Mouse (Mus musculus): ENCODE measurements around the gene Tpgs1. TPM values are rescaled to one million over a fixed set of nuclear protein-coding genes. Genes with fewer than 3 reads are reported as not detected.

The Tpgs1 gene
- polyA plus RNA-seq, 1 experiment: 29.1 TPM

GRCm38 (mm10) chr10:79712499-79713126 is 43.4 kb downstream of the Tpgs1 start:
- peak; percentile 65 for DNase-seq (ENCODE audit: low spot score)

GRCm38 (mm10) chr10:79713163-79713562 is 44.0 kb downstream of the Tpgs1 start:
- no peak for DNase-seq (ENCODE audit: low spot score)

- no peak for DNase-seq (ENCODE audit: low spot score)
Measured at GRCm38 (mm10) chr10:79714996-79715395, 45.8 kb downstream of the Tpgs1 start.

- no peak for DNase-seq (ENCODE audit: low spot score)
Measured at GRCm38 (mm10) chr10:79716254-79716987, 47.3 kb downstream of the Tpgs1 start, which contains the start of gene Hcn2. Hcn2 (plus strand) TSS chr10:79716634.

- peak; percentile 27 for DNase-seq (ENCODE audit: low spot score)
Measured at GRCm38 (mm10) chr10:79716988-79717355, 47.8 kb downstream of the Tpgs1 start.

GRCm38 (mm10) chr10:79717640-79718357 is 48.6 kb downstream of the Tpgs1 start:
- peak; percentile 45 for DNase-seq (ENCODE audit: low spot score)

DNA sequence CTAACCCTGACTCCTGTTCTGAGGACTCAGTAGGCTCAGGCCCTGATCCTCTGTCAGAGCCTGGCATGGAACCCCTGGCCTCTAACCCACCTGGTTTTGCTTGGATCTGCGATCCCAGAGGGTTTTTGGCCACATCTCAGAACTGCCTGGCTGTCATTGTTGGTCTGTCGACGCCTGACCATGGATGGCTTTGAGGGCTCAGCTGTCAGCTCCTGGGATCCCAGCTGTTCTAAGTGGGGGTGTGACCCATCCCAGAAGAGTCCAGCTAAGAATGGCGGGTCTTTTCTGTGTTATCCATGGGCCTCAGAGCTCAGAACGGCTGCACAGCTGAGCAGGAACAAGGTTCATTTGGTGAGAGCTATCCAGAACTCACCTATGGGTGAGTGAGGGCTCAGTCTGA is 51.9 kb downstream of the Tpgs1 start:
- no peak for DNase-seq (ENCODE audit: low spot score)

DNA sequence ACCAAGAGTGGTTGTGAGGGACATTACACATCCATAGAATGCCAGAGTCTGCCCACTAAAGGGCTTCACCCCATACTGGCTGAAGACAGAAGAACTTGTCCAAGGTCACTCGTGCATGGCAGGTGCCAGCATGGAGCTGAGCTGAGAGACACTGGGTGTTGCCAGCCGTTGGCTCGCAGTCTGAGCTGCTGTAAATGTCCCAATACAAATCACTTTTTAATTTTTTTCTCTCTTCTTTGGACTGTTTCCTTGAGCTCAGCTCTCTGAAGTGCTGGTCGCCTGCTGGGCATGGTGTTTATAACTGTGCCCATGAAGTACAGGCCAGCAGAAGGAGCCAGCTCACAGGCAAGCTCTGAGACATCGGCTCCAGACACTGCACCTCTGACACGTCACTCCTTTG is 53.9 kb downstream of the Tpgs1 start:
- no peak for DNase-seq (ENCODE audit: low spot score)

DNA sequence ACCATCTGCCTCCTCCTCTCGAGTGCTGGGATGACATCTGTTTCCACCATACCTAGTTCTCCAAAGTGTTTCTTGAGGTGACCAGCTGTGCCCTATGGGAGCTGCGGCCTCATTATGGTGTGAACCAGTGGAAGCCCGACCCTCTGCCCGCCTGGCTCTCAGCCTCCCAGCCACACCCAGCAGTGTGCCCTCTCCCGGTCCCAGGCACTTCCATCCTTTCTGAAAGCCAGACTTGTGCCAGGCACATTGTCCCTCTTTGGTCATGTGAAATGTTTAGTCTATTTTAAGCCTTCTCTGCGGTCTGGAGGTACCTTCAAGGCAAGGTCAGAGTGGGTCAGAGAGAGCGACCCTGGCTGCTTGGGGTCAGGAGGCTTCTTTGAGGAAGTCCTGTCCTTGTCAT is 54.5 kb downstream of the Tpgs1 start:
- no peak for DNase-seq (ENCODE audit: low spot score)

Other genes with a start within 250 kb of the Tpgs1 start
- not detected in 2 replicates for gene Vmn2r83, start 200.6 kb upstream of the Tpgs1 start, polyA plus RNA-seq (2012; rRNA removed)
- 21.5 and 29.1 TPM in 2 replicates for gene Plpp2, start 135.6 kb upstream of the Tpgs1 start, polyA plus RNA-seq (2012; rRNA removed)
- 54.3 and 59.5 TPM in 2 replicates for gene Mier2, start 114.2 kb upstream of the Tpgs1 start, polyA plus RNA-seq (2012; rRNA removed)
- gene Theg, start 82.0 kb upstream of the Tpgs1 start, polyA plus RNA-seq (2012; rRNA removed): not detected in 2 replicates
- 0.04 and 0.06 TPM in 2 replicates for gene C2cd4c, start 55.3 kb upstream of the Tpgs1 start, polyA plus RNA-seq (2012; rRNA removed)
- 7.4 and 7.6 TPM in 2 replicates for gene Shc2, start 31.5 kb upstream of the Tpgs1 start, polyA plus RNA-seq (2012; rRNA removed)
- not detected in 2 replicates for gene Odf3l2, start 23.6 kb upstream of the Tpgs1 start, polyA plus RNA-seq (2012; rRNA removed)
- not detected in 2 replicates for gene Madcam1, start 4.8 kb upstream of the Tpgs1 start, polyA plus RNA-seq (2012; rRNA removed)
- 60.6 and 70.0 TPM in 2 replicates for gene Cdc34, start 12.8 kb downstream of the Tpgs1 start, polyA plus RNA-seq (2012; rRNA removed)
- gene Gzmm, start 19.7 kb downstream of the Tpgs1 start, polyA plus RNA-seq (2012; rRNA removed): 1.1 and 1.4 TPM in 2 replicates
- 614 and 631 TPM in 2 replicates for gene Bsg, start 35.1 kb downstream of the Tpgs1 start, polyA plus RNA-seq (2012; rRNA removed)
- gene Hcn2, start 47.3 kb downstream of the Tpgs1 start, polyA plus RNA-seq (2012; rRNA removed): 0.96 and 1.5 TPM in 2 replicates
- gene Polrmt, start 77.2 kb downstream of the Tpgs1 start, polyA plus RNA-seq (2012; rRNA removed): 28.5 and 31.7 TPM in 2 replicates
- gene Fgf22, start 85.7 kb downstream of the Tpgs1 start, polyA plus RNA-seq (2012; rRNA removed): 0.04 and 0.06 TPM in 2 replicates
- 54.5 and 59.4 TPM in 2 replicates for gene Rnf126, start 97.6 kb downstream of the Tpgs1 start, polyA plus RNA-seq (2012; rRNA removed)
- 41.4 and 44.3 TPM in 2 replicates for gene Fstl3, start 107.9 kb downstream of the Tpgs1 start, polyA plus RNA-seq (2012; rRNA removed)
- gene Prss57, start 121.6 kb downstream of the Tpgs1 start, polyA plus RNA-seq (2012; rRNA removed): 0.47 and 0.49 TPM in 2 replicates
- 52.6 and 77.5 TPM in 2 replicates for gene Palm, start 124.2 kb downstream of the Tpgs1 start, polyA plus RNA-seq (2012; rRNA removed)
- gene Misp, start 151.6 kb downstream of the Tpgs1 start, polyA plus RNA-seq (2012; rRNA removed): 0.66 and 0.92 TPM in 2 replicates
- gene Ptbp1, start 185.1 kb downstream of the Tpgs1 start, polyA plus RNA-seq (2012; rRNA removed): 140 and 166 TPM in 2 replicates
- 0.62 and 1.0 TPM in 2 replicates for gene Prtn3, start 205.1 kb downstream of the Tpgs1 start, polyA plus RNA-seq (2012; rRNA removed)
- 1.8 TPM in 2 replicates for gene Plppr3, start 205.3 kb downstream of the Tpgs1 start, polyA plus RNA-seq (2012; rRNA removed)
- 0.19 TPM in 1 of 2 replicates, not detected in the other for gene Elane, start 216.9 kb downstream of the Tpgs1 start, polyA plus RNA-seq (2012; rRNA removed)
- 564 and 1,194 TPM in 2 replicates for gene Cfd, start 221.5 kb downstream of the Tpgs1 start, polyA plus RNA-seq (2012; rRNA removed)
- 31.7 and 40.9 TPM in 2 replicates for gene Med16, start 239.6 kb downstream of the Tpgs1 start, polyA plus RNA-seq (2012; rRNA removed)
- not detected in 2 replicates for gene Gm26602, start 241.5 kb downstream of the Tpgs1 start, polyA plus RNA-seq (2012; rRNA removed)
- gene Kiss1r, start 247.6 kb downstream of the Tpgs1 start, polyA plus RNA-seq (2012; rRNA removed): 5.5 and 5.7 TPM in 2 replicates

Data from urinary bladder, adult 2 months (tissue).